In the genomic region with DNA sequence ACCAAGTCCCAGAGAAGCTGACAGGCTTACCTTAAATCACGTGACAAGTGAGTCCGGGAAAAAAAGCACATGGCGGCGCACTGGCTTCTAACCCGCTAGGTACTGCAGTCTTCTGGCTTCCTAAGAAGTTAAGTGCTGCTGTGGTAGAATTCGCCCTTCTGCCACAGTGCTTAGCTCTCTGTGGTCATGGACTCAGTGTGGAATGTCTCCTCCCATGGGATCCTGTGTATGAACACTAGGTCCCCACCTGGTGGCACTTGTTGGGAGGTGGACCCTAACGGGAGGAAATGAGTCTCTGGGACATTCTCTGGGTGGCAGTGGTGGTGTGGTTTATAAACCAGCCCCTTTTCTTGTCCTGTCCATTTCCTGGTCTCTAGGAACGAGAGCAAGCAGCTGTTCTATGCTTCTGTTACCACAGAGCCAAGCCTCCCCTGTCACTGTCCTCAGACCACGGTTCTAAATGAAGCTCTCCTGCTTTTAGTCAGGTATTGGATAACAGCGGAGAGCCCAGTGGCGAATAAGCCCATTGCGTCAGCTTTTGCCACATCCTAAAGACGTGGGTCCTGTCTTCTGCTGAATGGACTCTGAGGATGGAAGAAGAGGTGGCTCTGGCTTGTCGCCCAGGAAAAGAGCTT, we compare ENCODE assay signal across 15 mouse cellular contexts.
DNase-seq lines count a peak whose midpoint lies in the region; ATAC-seq and TF ChIP-seq lines count a peak whose summit lies in the region.
"Had no signal": no experiment of that assay in that cellular context is flagged by ENCODE, and none has a peak within 500 bp of the region (broad histone marks: within the 10 kb centered on the region; RNA-seq: fewer than 3 reads in every experiment).

No protein-coding gene starts in this region.

- no peak overlapping the region for H3K27ac ChIP-seq in kidney, embryonic 14.5 days (ENCODE audit: low read depth, low read length)
- H3K27ac ChIP-seq in midbrain, postnatal 0 days (ENCODE audit: low read depth, low read length) = no peak overlapping the region
- no peak overlapping the region for H3K27ac ChIP-seq in midbrain, embryonic 11.5 days (ENCODE audit: low read depth, low read length)
- no peak overlapping the region for H3K27ac ChIP-seq in hindbrain, embryonic 14.5 days

- H3K9ac ChIP-seq in kidney, embryonic 14.5 days (ENCODE audit: low read depth, low read length) = no peak overlapping the region
- no peak overlapping the region for H3K9ac ChIP-seq in midbrain, postnatal 0 days (replicated peaks; ENCODE audit: low read length, poor library complexity, severe bottlenecking)
- no peak overlapping the region for H3K9ac ChIP-seq in midbrain, embryonic 11.5 days (ENCODE audit: low read length)
- H3K9ac ChIP-seq in hindbrain, embryonic 14.5 days = no peak overlapping the region

- TF ChIP-seq POLR2A in myocyte (IDR thresholded peaks at IDR 0.05; ENCODE audit: insufficient read length, low read depth) = no peak

- TF ChIP-seq CTCF in midbrain, postnatal 0 days (IDR thresholded peaks at IDR 0.05) = 0 out of 2 replicates have a peak, but pooled peaks have one; percentile 10

- 0 out of 2 replicates have a peak, but pooled peaks have one; percentile 32 for ATAC-seq in kidney, embryonic 14.5 days (ENCODE audit: low FRiP score, low TSS enrichment)
- no peak for ATAC-seq in midbrain, postnatal 0 days (ENCODE audit: low FRiP score)
- ATAC-seq in midbrain, embryonic 11.5 days (ENCODE audit: low FRiP score) = no peak
- ATAC-seq in hindbrain, embryonic 14.5 days (ENCODE audit: low FRiP score) = no peak
- ATAC-seq: forebrain, embryonic 14.5 days had no signal

- no peaks in the 10 kb centered on the region for H3K79me2 ChIP-seq in myocyte (ENCODE audit: control insufficient read depth, insufficient read depth)

- H3K4me1 ChIP-seq in kidney, embryonic 14.5 days (ENCODE audit: control insufficient read depth, insufficient read depth, low read length) = no peaks in the 10 kb centered on the region
- no peaks in the 10 kb centered on the region for H3K4me1 ChIP-seq in midbrain, postnatal 0 days (ENCODE audit: insufficient read depth, low read length)
- H3K4me1 ChIP-seq in midbrain, embryonic 11.5 days (ENCODE audit: control insufficient read depth, insufficient read depth, low read length) = no peaks in the 10 kb centered on the region
- H3K4me1 ChIP-seq in hindbrain, embryonic 14.5 days (replicated peaks; ENCODE audit: control insufficient read depth, insufficient read depth, low read length) = no peaks in the 10 kb centered on the region

- H3K9me3 ChIP-seq in kidney, embryonic 14.5 days (ENCODE audit: control insufficient read depth, low read length) = no peaks in the 10 kb centered on the region
- no peaks in the 10 kb centered on the region for H3K9me3 ChIP-seq in midbrain, postnatal 0 days (ENCODE audit: low read length)
- H3K9me3 ChIP-seq in midbrain, embryonic 11.5 days (ENCODE audit: control insufficient read depth, low read length) = no peaks in the 10 kb centered on the region
- H3K9me3 ChIP-seq in hindbrain, embryonic 14.5 days (ENCODE audit: control insufficient read depth, low read length) = no peaks in the 10 kb centered on the region

- DNase-seq in kidney, adult 11 months = no peak
- DNase-seq in midbrain, postnatal 0 days (ENCODE audit: low spot score) = no peak
- no peak for DNase-seq in midbrain, embryonic 11.5 days (ENCODE audit: low spot score, missing footprints)
- peak; percentile 11 for DNase-seq in Muller cell, postnatal 12 days (ENCODE audit: inconsistent ontology term)
- no peak for DNase-seq in hindbrain, embryonic 14.5 days (ENCODE audit: low spot score)
- no peak for DNase-seq in gastrocnemius, postnatal 36 days
- DNase-seq: adrenal gland, adult 8-10 months; cerebellum, adult 18-20 months; embryo, embryonic 11 days; liver; lung, adult 18-20 months; thymus, postnatal 36 days had no signal

- H3K36me3 ChIP-seq in kidney, embryonic 14.5 days (ENCODE audit: control insufficient read depth, insufficient read depth, low read length) = no peaks in the 10 kb centered on the region
- no peaks in the 10 kb centered on the region for H3K36me3 ChIP-seq in midbrain, postnatal 0 days (ENCODE audit: insufficient read depth, low read length)
- H3K36me3 ChIP-seq in midbrain, embryonic 11.5 days (ENCODE audit: control insufficient read depth, insufficient read depth, low read length) = no peaks in the 10 kb centered on the region
- H3K36me3 ChIP-seq in myocyte (ENCODE audit: control insufficient read depth, insufficient read depth) = no peaks in the 10 kb centered on the region
- H3K36me3 ChIP-seq in hindbrain, embryonic 14.5 days (replicated peaks; ENCODE audit: control insufficient read depth, insufficient read depth) = no peaks in the 10 kb centered on the region

- H3K4me3 ChIP-seq in kidney, embryonic 14.5 days (ENCODE audit: low read length) = no peak overlapping the region
- H3K4me3 ChIP-seq in midbrain, postnatal 0 days (ENCODE audit: low read depth, low read length) = no peak overlapping the region
- no peak overlapping the region for H3K4me3 ChIP-seq in midbrain, embryonic 11.5 days (ENCODE audit: low read depth, low read length)
- H3K4me3 ChIP-seq in myocyte = no peak overlapping the region
- H3K4me3 ChIP-seq in hindbrain, embryonic 14.5 days (replicated peaks; ENCODE audit: low read length) = no peak overlapping the region

- no peaks in the 10 kb centered on the region for H3K27me3 ChIP-seq in kidney, embryonic 14.5 days (ENCODE audit: control insufficient read depth, insufficient read depth, low read length)
- H3K27me3 ChIP-seq in midbrain, postnatal 0 days (ENCODE audit: insufficient read depth, low read length) = no peaks in the 10 kb centered on the region
- no peaks in the 10 kb centered on the region for H3K27me3 ChIP-seq in midbrain, embryonic 11.5 days (ENCODE audit: control insufficient read depth, insufficient read depth, low read length)
- H3K27me3 ChIP-seq in myocyte (ENCODE audit: control insufficient read depth, insufficient read depth, insufficient read length) = peaks cover 6% of the 10 kb centered on the region
- no peaks in the 10 kb centered on the region for H3K27me3 ChIP-seq in hindbrain, embryonic 14.5 days (ENCODE audit: control insufficient read depth, insufficient read depth, low read length)

- 67% methylated on average over 14 of the region's 14 CpGs for WGBS in kidney, embryonic 14.5 days
- WGBS in midbrain, postnatal 0 days = 80% methylated on average over 14 of the region's 14 CpGs
- 84% methylated on average over 14 of the region's 14 CpGs for WGBS in midbrain, embryonic 11.5 days
- 86% methylated on average over 14 of the region's 14 CpGs for WGBS in hindbrain, embryonic 14.5 days

- no peak overlapping the region for H3ac ChIP-seq in myocyte (ENCODE audit: control insufficient read depth, insufficient read length)

- intact Hi-C loops in gastrocnemius, postnatal 36 days (cut with DNase I) = no loop called here

- H3K4me2 ChIP-seq in kidney, embryonic 14.5 days (replicated peaks; ENCODE audit: low read depth, low read length) = no peak overlapping the region
- no peak overlapping the region for H3K4me2 ChIP-seq in midbrain, postnatal 0 days (ENCODE audit: low read depth, low read length, poor library complexity, severe bottlenecking)
- H3K4me2 ChIP-seq in midbrain, embryonic 11.5 days = no peak overlapping the region
- peak overlapping the region; percentile 21 for H3K4me2 ChIP-seq in myocyte (ENCODE audit: low read depth)
- no peak overlapping the region for H3K4me2 ChIP-seq in hindbrain, embryonic 14.5 days (replicated peaks)

TF ChIP-seq in myocyte, 11 proteins besides CTCF, POLR2A, EP300 and RAD21:
- TF ChIP-seq MYOD1 (IDR thresholded peaks at IDR 0.05; ENCODE audit: control insufficient read depth in 1 of 3, insufficient read length in 2 of 3, low read depth in 2 of 3) (peak in 1 of 3 experiments; percentile 28), REST (IDR thresholded peaks at IDR 0.05; ENCODE audit: insufficient read depth, insufficient read length) (no peak), SRF (IDR thresholded peaks at IDR 0.05; ENCODE audit: control insufficient read depth, insufficient read length, low read depth) (no peak), CEBPB (IDR thresholded peaks at IDR 0.05; ENCODE audit: insufficient read depth, poor library complexity, severe bottlenecking) (no peak), MYOG (IDR thresholded peaks at IDR 0.05; ENCODE audit: control insufficient read depth in 1 of 3, insufficient read depth in 1 of 3, insufficient read length in 2 of 3, low read depth in 2 of 3) (peak in 1 of 3 experiments; percentile 14)
